Mouse (Mus musculus) ES-E14 (cell line): ENCODE measurements around the gene Abhd4. TPM values are rescaled to one million over a fixed set of nuclear protein-coding genes. Genes with fewer than 3 reads are reported as not detected.
A peak's percentile ranks its signal among the peaks of the same experiment; 100 is the strongest.

Experiments used
- DNase-seq: peaks from one replicate; pipeline ENCODE4 v3.0.0-alpha.2; 2013; ENCODE audit warnings: low read depth, low spot score
- H3K27ac ChIP-seq: 2 replicates; pipeline ENCODE4 v1.5.1; 2012; ENCODE audit warnings: low read depth, mild to moderate bottlenecking, low read length, moderate library complexity, mixed read lengths; ENCODE audit not compliant: poor library complexity, insufficient read depth, severe bottlenecking
- H3K36me3 ChIP-seq: 2 replicates; pipeline ENCODE4 v1.6.1; 2012; ENCODE audit warnings: mild to moderate bottlenecking, low read length, moderate library complexity, mixed read lengths; ENCODE audit not compliant: control insufficient read depth, poor library complexity, insufficient read depth, severe bottlenecking
- H3K4me1 ChIP-seq, 2 experiments: fragments of 150-350 bp in 1 of 2; sonication (generic) in 1 of 2; 2 replicates each; pipeline ENCODE4 v1.6.1; 2012; ENCODE audit warnings: low read length in 2 of 2, mild to moderate bottlenecking in 1 of 2, mixed read lengths in 1 of 2; ENCODE audit not compliant: control insufficient read depth in 2 of 2, insufficient read depth in 2 of 2, poor library complexity in 1 of 2
- H3K4me3 ChIP-seq, 2 experiments: fragments of 150-350 bp in 1 of 2; sonication (generic) in 1 of 2; 2 replicates each; pipeline ENCODE4 v1.5.1; 2012; ENCODE audit warnings: low read length in 2 of 2, low read depth in 1 of 2, mild to moderate bottlenecking in 1 of 2, mixed read lengths in 1 of 2; ENCODE audit not compliant: insufficient read depth in 1 of 2, poor library complexity in 1 of 2, severe bottlenecking in 1 of 2
- H3K9ac ChIP-seq: 2 replicates; pipeline ENCODE4 v1.6.1; 2012; ENCODE audit warnings: low read depth, mild to moderate bottlenecking, low read length, mixed read lengths; ENCODE audit not compliant: poor library complexity, insufficient read depth, severe bottlenecking
- H3K9me3 ChIP-seq: fragments of 150-350 bp; sonication (generic); 2 replicates; pipeline ENCODE4 v1.6.1; 2012; ENCODE audit warnings: low read depth, mild to moderate bottlenecking, low read length; ENCODE audit not compliant: control insufficient read depth, insufficient read depth
- CHD2 ChIP-seq: IDR thresholded peaks from 2 replicates; pipeline ENCODE4 v1.6.1; 2014; ENCODE audit warnings: mild to moderate bottlenecking, low read depth, low read length, inconsistent platforms
- HCFC1 ChIP-seq: IDR thresholded peaks from 2 replicates; pipeline ENCODE4 v1.6.1; 2012; ENCODE audit warnings: low read length, inconsistent platforms, borderline replicate concordance; ENCODE audit not compliant: insufficient read depth
- MAFK ChIP-seq: IDR thresholded peaks from 2 replicates; pipeline ENCODE4 v1.6.1; 2014; ENCODE audit warnings: mild to moderate bottlenecking, low read depth, low read length, inconsistent platforms; ENCODE audit not compliant: insufficient read depth
- ZC3H11A ChIP-seq: IDR thresholded peaks from 2 replicates; pipeline ENCODE4 v1.6.1; 2012; ENCODE audit warnings: low read depth, mild to moderate bottlenecking, inconsistent platforms, low read length, borderline replicate concordance
- ZNF384 ChIP-seq: IDR thresholded peaks from 2 replicates; pipeline ENCODE4 v1.6.1; 2012; ENCODE audit warnings: low read depth, low read length, inconsistent platforms
- in situ Hi-C, 2 experiments: fragments of 600-800 bp; cut with MboI; formaldehyde crosslinking; loops; one replicate each; pipeline ENCODE4 v1.15.1; 2025; ENCODE audit warnings: low sequenced_read_pairs in 2 of 2, inconsistent platforms in 1 of 2; ENCODE audit not compliant: unreplicated experiment in 2 of 2
- total RNA-seq: library from RNA; depleted of rRNA; stranded (reverse); fragments of 300-350 nt; gene quantifications from 2 replicates; pipeline ENCODE4 v1.2.3, GENCODE M21; 2012

The Abhd4 gene
- total RNA-seq, 1 experiment = 17.6 TPM

- Histone ChIP-seq H3K4me3 (no peak overlapping the region), H3K36me3 (peaks cover 19% of the 10 kb centered on the region), H3K27ac (no peak overlapping the region), H3K9me3 (no peaks in the 10 kb centered on the region), H3K4me1 (peaks cover 0 to 4% of the 10 kb centered on the region in 2 experiments; a peak in 1 of 4 replicates), H3K9ac (no peak overlapping the region)
- in situ Hi-C loops = no loop called here
- TF ChIP-seq MAFK (no peak), ZC3H11A (no peak), HCFC1 (no peak), CHD2 (no peak)
- no peak for DNase-seq
These were observed 14.0 kb downstream of the Abhd4 start for GRCm38 (mm10) chr14:54267966-54268365.

GRCm38 (mm10) chr14:54269566-54269965 lies 15.6 kb downstream of the Abhd4 start:
- in situ Hi-C loops = no loop called here
- no peak overlapping the region for H3K4me3 ChIP-seq

GRCm38 (mm10) chr14:54270413-54270812 lies 16.4 kb downstream of the Abhd4 start:
- Histone ChIP-seq H3K27ac (no peak overlapping the region), H3K4me3 (no peak overlapping the region), H3K9me3 (no peaks in the 10 kb centered on the region), H3K4me1 (no peaks in the 10 kb centered on the region), H3K9ac (no peak overlapping the region), H3K36me3 (peaks cover 11% of the 10 kb centered on the region)
- DNase-seq = no peak
- no peak for TF ChIP-seq ZC3H11A
- TF ChIP-seq HCFC1 = no peak
- in situ Hi-C loops = no loop called here

More at GRCm38 (mm10) chr14:54269566-54269965, 15.6 kb downstream of the Abhd4 start:
- no peak for DNase-seq
- Histone ChIP-seq H3K9me3 (no peaks in the 10 kb centered on the region), H3K27ac (no peak overlapping the region), H3K36me3 (peaks cover 14% of the 10 kb centered on the region), H3K9ac (no peak overlapping the region), H3K4me1 (peaks cover 0 to 4% of the 10 kb centered on the region in 2 experiments; a peak in 1 of 4 replicates)
- TF ChIP-seq ZNF384 (no peak), ZC3H11A (no peak), MAFK (peak; percentile 52; the same call in 1 of the 2 replicates)

GRCm38 (mm10) chr14:54271976-54272606 lies 18.1 kb downstream of the Abhd4 start:
- in situ Hi-C loops = no loop called here
- Histone ChIP-seq H3K4me3 (no peak overlapping the region), H3K36me3 (peaks cover 11% of the 10 kb centered on the region), H3K9ac (no peak overlapping the region), H3K4me1 (no peaks in the 10 kb centered on the region), H3K27ac (no peak overlapping the region), H3K9me3 (no peaks in the 10 kb centered on the region)
- no peak for DNase-seq
- TF ChIP-seq MAFK (no peak), ZC3H11A (no peak), CHD2 (no peak), ZNF384 (no peak), HCFC1 (no peak)

- DNase-seq = no peak
- no peak overlapping the region for H3K27ac ChIP-seq
- TF ChIP-seq MAFK = no peak
- TF ChIP-seq CHD2 = no peak
- TF ChIP-seq ZNF384 = no peak
- no peak for TF ChIP-seq HCFC1
- no peak for TF ChIP-seq ZC3H11A
- H3K9me3 ChIP-seq = no peaks in the 10 kb centered on the region
- H3K36me3 ChIP-seq = peaks cover 8% of the 10 kb centered on the region
- H3K4me1 ChIP-seq = no peaks in the 10 kb centered on the region
- in situ Hi-C loops = no loop called here
- H3K4me3 ChIP-seq = no peak overlapping the region
- H3K9ac ChIP-seq = no peak overlapping the region
These were observed 18.7 kb downstream of the Abhd4 start for GRCm38 (mm10) chr14:54272696-54273095.
